Comparison of ENCODE assay signal across 16 mouse cellular contexts in genomic region chr10:121858911-121859310, GRCm38 (mm10).
"Had no signal": no experiment of that assay in that cellular context is flagged by ENCODE, and none has a peak within 500 bp of the region (broad histone marks: within the 10 kb centered on the region; RNA-seq: fewer than 3 reads in every experiment).

No protein-coding gene starts in this region.

- H3K4me2 ChIP-seq: limb, embryonic 13.5 days; midbrain, embryonic 11.5 days; midbrain, embryonic 15.5 days; neural tube, embryonic 13.5 days had no signal

- H3K27me3 ChIP-seq: limb, embryonic 13.5 days; megakaryocyte, embryonic 14.5 days; midbrain, embryonic 15.5 days; neural tube, embryonic 13.5 days had no signal

- H3K27ac ChIP-seq: kidney, postnatal 0 days; limb, embryonic 13.5 days; liver, embryonic 14.5 days; macrophage; neural tube, embryonic 13.5 days; stomach, postnatal 0 days had no signal

- H3K9ac ChIP-seq: limb, embryonic 13.5 days; liver, embryonic 14.5 days; midbrain, embryonic 15.5 days; neural tube, embryonic 13.5 days had no signal

- H3K4me3 ChIP-seq: limb, embryonic 13.5 days; megakaryocyte, embryonic 14.5 days; midbrain, embryonic 15.5 days; neural tube, embryonic 13.5 days had no signal

- H3K4me1 ChIP-seq: megakaryocyte, embryonic 14.5 days had no signal

- DNase-seq: kidney, adult 11 months; kidney, adult 9 months; kidney, postnatal 36 days; layer of hippocampus, postnatal 36 days; lung, adult 18-20 months; retina, postnatal 1 day; thymus, postnatal 4 days had no signal

- H3K9me3 ChIP-seq: limb, embryonic 13.5 days; midbrain, embryonic 15.5 days; neural tube, embryonic 13.5 days had no signal

- H3K36me3 ChIP-seq: midbrain, embryonic 15.5 days had no signal

- ATAC-seq: midbrain, embryonic 15.5 days had no signal
